Mouse (Mus musculus) heart, adult 2 months (tissue): Measurements from ENCODE around the gene Tff2. TPM values are rescaled to one million over a fixed set of nuclear protein-coding genes. Genes with fewer than 3 reads are reported as not detected.

Source experiments
- DNase-seq, 2 experiments: peaks; one replicate each; pipeline ENCODE4 v3.0.0; 2021
- H3K27ac ChIP-seq: fragments of 200-600 bp; 2 replicates; pipeline ENCODE4 v1.8.1; 2022
- H3K27me3 ChIP-seq: fragments of 200-500 bp; 2 replicates; pipeline ENCODE4 v1.6.1; 2012; ENCODE audit warnings: mild to moderate bottlenecking, low read length, inconsistent platforms, mixed read lengths; ENCODE audit not compliant: control insufficient read depth, insufficient read depth
- H3K36me3 ChIP-seq: fragments of 200-500 bp; 2 replicates; pipeline ENCODE4 v1.6.1; 2012; ENCODE audit warnings: low read length, inconsistent platforms; ENCODE audit not compliant: control insufficient read depth, insufficient read depth
- H3K4me1 ChIP-seq: fragments of 200-500 bp; 2 replicates; pipeline ENCODE4 v1.6.1; 2011; ENCODE audit warnings: low read length; ENCODE audit not compliant: control insufficient read depth, insufficient read depth
- H3K4me3 ChIP-seq: fragments of 200-600 bp; 2 replicates; pipeline ENCODE4 v1.8.1; 2022
- H3K79me2 ChIP-seq: fragments of 200-500 bp; replicated peaks from 2 replicates; pipeline ENCODE4 v1.6.1; 2012; ENCODE audit warnings: mild to moderate bottlenecking, inconsistent platforms, low read length, moderate library complexity, mixed read lengths; ENCODE audit not compliant: control insufficient read depth, insufficient read depth
- H3K9ac ChIP-seq: fragments of 200-500 bp; 2 replicates; pipeline ENCODE4 v1.6.1; 2012; ENCODE audit warnings: low read depth, mild to moderate bottlenecking, control low read depth, inconsistent platforms, low read length, mixed read lengths
- CTCF ChIP-seq: fragments of 200-600 bp; IDR thresholded peaks from 2 replicates; pipeline ENCODE4 v1.8.1; 2022; ENCODE audit warnings: antibody characterized with exemption, mild to moderate bottlenecking, moderate library complexity
- EP300 ChIP-seq: fragments of 200-500 bp; IDR thresholded peaks from 2 replicates; pipeline ENCODE4 v1.6.1; 2011; ENCODE audit warnings: low read depth, low read length, control low read depth; ENCODE audit not compliant: insufficient read depth
- POLR2A ChIP-seq: fragments of 200-500 bp; IDR thresholded peaks from 2 replicates; pipeline ENCODE4 v1.6.1; 2011; ENCODE audit warnings: mild to moderate bottlenecking, low read depth, low read length, control low read depth; ENCODE audit not compliant: insufficient read depth
- WGBS: fragments of 180-500 bp; shearing (Covaris S2); methylation state at CpG from one replicate; pipeline ENCODE4 v1.1.7; 2018; 5-methylcytosine and 5-hydroxymethylcytosine counted together
- intact Hi-C: fragments of 180-260 bp; cut with DNase I; formaldehyde crosslinking; loops from one replicate; pipeline ENCODE4 v1.15.1; 2025
- polyA plus RNA-seq: library from polyadenylated mRNA; depleted of rRNA; stranded (reverse); fragments of >200 nt; gene quantifications from 2 replicates; pipeline ENCODE4 v1.2.3, GENCODE M21; 2012
- total RNA-seq, 2 experiments: library from RNA; stranded (reverse); gene quantifications; 2 replicates each; pipeline ENCODE4 v1.2.3; 2021

Gene Tff2
- total and polyA plus RNA-seq, 3 experiments = 2.4 TPM; not detected in 2

DNA sequence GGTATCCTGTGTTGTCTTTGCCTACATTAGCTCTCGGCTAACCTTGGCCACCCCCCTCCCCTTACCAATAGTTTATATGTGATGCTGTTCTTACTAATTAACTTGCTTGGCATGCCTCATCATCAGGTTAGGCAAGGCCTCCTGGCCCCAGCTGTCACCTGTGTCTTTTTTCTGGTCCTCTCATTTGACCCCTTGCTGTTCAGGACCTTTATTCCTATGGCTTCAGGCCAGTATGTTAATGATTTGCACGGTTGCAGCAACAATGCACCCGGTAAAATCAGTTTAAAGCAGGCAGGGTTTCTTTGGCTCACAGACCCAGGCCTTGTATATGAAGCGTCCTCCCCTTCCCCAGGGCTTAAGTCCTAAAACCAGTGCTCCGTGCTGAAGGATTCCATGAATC is 8.4 kb upstream of the Tff2 start:
- H3K27me3 ChIP-seq = no peaks in the 10 kb centered on the region
- TF ChIP-seq EP300 (no peak), CTCF (no peak), POLR2A (no peak)
- H3K36me3 ChIP-seq = no peaks in the 10 kb centered on the region
- intact Hi-C loops = no loop called here
- H3K4me1 ChIP-seq = no peaks in the 10 kb centered on the region; the same call in 1 of the 2 replicates
- no peaks in the 10 kb centered on the region for H3K79me2 ChIP-seq
- no peak overlapping the region for H3K4me3 ChIP-seq
- no peak overlapping the region for H3K27ac ChIP-seq
- no peak for DNase-seq
- whole genome bisulfite sequencing = 62% methylated on average over 5 of the region's 5 CpGs
- H3K9ac ChIP-seq = no peak overlapping the region

DNA sequence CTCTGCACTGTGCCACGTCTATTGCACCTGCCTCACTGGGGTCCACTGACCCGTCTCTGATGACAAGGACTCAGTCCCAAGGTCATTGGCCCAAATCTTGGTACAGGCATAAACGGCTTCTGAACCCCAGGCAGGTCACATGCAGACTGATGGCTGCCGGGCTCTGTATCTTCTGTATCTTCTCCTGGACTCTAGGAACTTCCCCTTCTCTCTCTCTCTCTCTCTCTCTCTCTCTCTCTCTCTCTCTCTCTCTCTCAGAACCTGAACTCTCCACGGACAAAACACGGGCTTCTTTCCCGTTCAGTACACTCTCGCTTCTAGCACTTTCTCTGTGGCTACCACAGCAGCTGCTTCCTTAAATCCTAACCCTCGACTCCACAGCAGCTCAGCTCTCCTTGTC is 1.9 kb upstream of the Tff2 start:
- Histone ChIP-seq H3K4me1 (no peaks in the 10 kb centered on the region), H3K9ac (no peak overlapping the region), H3K36me3 (no peaks in the 10 kb centered on the region), H3K79me2 (no peaks in the 10 kb centered on the region), H3K4me3 (no peak overlapping the region), H3K27ac (no peak overlapping the region), H3K27me3 (no peaks in the 10 kb centered on the region)
- WGBS = 67% methylated on average over 9 of the region's 9 CpGs
- DNase-seq = no peak
- intact Hi-C loops = no loop called here
- TF ChIP-seq POLR2A (no peak), CTCF (no peak), EP300 (no peak)

GRCm38 (mm10) chr17:31142116-31142515 is 2.0 kb downstream of the Tff2 start:
- H3K4me1 ChIP-seq = no peaks in the 10 kb centered on the region
- no peak overlapping the region for H3K27ac ChIP-seq
- intact Hi-C loops = no loop called here
- 90% methylated on average over 7 of the region's 7 CpGs for WGBS
- H3K36me3 ChIP-seq = no peaks in the 10 kb centered on the region
- no peak overlapping the region for H3K9ac ChIP-seq
- DNase-seq = no peak
- H3K27me3 ChIP-seq = no peaks in the 10 kb centered on the region
- H3K4me3 ChIP-seq = no peak overlapping the region
- no peaks in the 10 kb centered on the region for H3K79me2 ChIP-seq
- TF ChIP-seq POLR2A (no peak), CTCF (no peak), EP300 (no peak)

DNA sequence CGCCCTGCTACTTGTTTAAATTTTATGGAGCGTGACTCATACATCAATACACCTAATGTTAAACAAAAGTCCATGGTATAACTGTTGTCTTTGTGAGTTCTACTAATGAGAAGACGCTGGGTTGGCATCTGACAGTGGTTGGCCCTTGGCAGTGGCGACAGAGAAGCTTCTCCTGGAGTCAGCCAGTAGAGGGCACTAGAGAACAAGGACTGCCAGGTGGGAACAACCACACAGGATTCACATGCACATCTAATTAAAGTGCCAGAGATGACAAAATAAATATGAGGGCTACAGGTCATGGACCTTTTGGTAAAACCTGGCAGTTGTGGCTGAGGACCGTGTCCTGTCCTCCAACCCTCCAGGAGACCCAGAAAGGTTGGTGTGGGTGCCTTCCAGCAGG is 5.7 kb downstream of the Tff2 start:
- no peaks in the 10 kb centered on the region for H3K27me3 ChIP-seq
- no peaks in the 10 kb centered on the region for H3K36me3 ChIP-seq
- no peak overlapping the region for H3K9ac ChIP-seq
- intact Hi-C loops = loop anchor here (1.0 to 10.0 kb wide), 3 partner anchors 49 to 204 kb away; partner anchors contain the start of gene Rsph1
- TF ChIP-seq CTCF = peak; percentile 90
- TF ChIP-seq POLR2A = no peak
- no peak for TF ChIP-seq EP300
- no peak overlapping the region for H3K27ac ChIP-seq
- peak; percentile 37 to 41 for DNase-seq
- no peaks in the 10 kb centered on the region for H3K4me1 ChIP-seq
- H3K4me3 ChIP-seq = no peak overlapping the region
- 14% methylated on average over 5 of the region's 5 CpGs for WGBS
- no peaks in the 10 kb centered on the region for H3K79me2 ChIP-seq

DNA sequence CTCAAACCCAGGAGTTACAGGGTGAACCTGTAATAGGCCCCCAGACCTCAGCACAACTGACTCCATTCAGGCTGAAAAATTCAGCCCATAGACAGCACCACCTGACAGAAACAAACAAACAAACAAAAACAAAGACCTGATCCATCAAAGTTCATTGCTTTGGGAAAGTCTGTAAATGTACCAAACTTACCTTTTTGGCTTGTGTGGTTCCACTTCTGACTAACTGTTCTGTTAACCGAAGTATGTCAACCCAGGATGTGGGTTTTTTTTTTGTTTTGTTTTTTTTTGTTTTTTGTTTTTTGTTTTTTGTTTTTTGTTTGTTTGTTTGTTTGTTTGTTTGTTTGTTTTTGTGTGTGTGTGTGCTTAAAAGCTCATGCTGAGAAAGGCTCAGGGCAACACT is 7.3 kb downstream of the Tff2 start:
- H3K4me1 ChIP-seq = no peaks in the 10 kb centered on the region
- intact Hi-C loops = loop anchor here (5.0 to 10.0 kb wide), 2 partner anchors 138 to 205 kb away; partner anchors contain the start of gene Rsph1
- no peaks in the 10 kb centered on the region for H3K79me2 ChIP-seq
- no peak overlapping the region for H3K4me3 ChIP-seq
- DNase-seq = no peak
- no peak for TF ChIP-seq EP300
- no peak for TF ChIP-seq CTCF
- TF ChIP-seq POLR2A = no peak
- H3K9ac ChIP-seq = no peak overlapping the region
- H3K27ac ChIP-seq = no peak overlapping the region
- no peaks in the 10 kb centered on the region for H3K36me3 ChIP-seq
- 70% methylated on average over 1 of the region's 1 CpGs for WGBS
- H3K27me3 ChIP-seq = no peaks in the 10 kb centered on the region

- no peak overlapping the region for H3K27ac ChIP-seq
- intact Hi-C loops = loop anchor here (5.0 to 10.0 kb wide), 2 partner anchors 139 to 206 kb away; partner anchors contain the start of gene Rsph1
- WGBS = 38% methylated on average over 3 of the region's 3 CpGs
These were observed 7.8 kb downstream of the Tff2 start for GRCm38 (mm10) chr17:31136291-31136690.

More at GRCm38 (mm10) chr17:31136291-31136690, 7.8 kb downstream of the Tff2 start:
- Histone ChIP-seq H3K4me1 (no peaks in the 10 kb centered on the region), H3K4me3 (no peak overlapping the region), H3K9ac (no peak overlapping the region), H3K36me3 (no peaks in the 10 kb centered on the region), H3K27me3 (no peaks in the 10 kb centered on the region), H3K79me2 (no peaks in the 10 kb centered on the region)
- no peak for DNase-seq
- TF ChIP-seq CTCF = no peak
- TF ChIP-seq POLR2A = no peak
- no peak for TF ChIP-seq EP300
